Mouse (Mus musculus) heart, embryonic 15.5 days (tissue): Measurements from ENCODE around the gene Dpp6. TPM values are rescaled to one million over a fixed set of nuclear protein-coding genes. Genes with fewer than 3 reads are reported as not detected.

Experiments
- ATAC-seq: fragments of 200-750 bp; cut with Nextera tagmentation; replicated peaks from 2 replicates; pipeline ENCODE4 v1.8.0; 2017; ENCODE audit warnings: low read depth, moderate TSS enrichment; ENCODE audit not compliant: insufficient number of reproducible peaks, insufficient read depth, low FRiP score
- H3K27ac ChIP-seq: fragments of 300-500 bp; sonication (generic); 2 replicates; pipeline ENCODE4 v1.5.1; 2015; ENCODE audit warnings: mild to moderate bottlenecking, inconsistent platforms
- H3K27me3 ChIP-seq: fragments of 300-500 bp; sonication (generic); 2 replicates; pipeline ENCODE4 v1.6.1; 2015; ENCODE audit warnings: inconsistent platforms
- H3K36me3 ChIP-seq: fragments of 300-500 bp; sonication (generic); 2 replicates; pipeline ENCODE4 v1.6.1; 2015; ENCODE audit warnings: mild to moderate bottlenecking, inconsistent platforms
- H3K4me1 ChIP-seq: fragments of 300-500 bp; sonication (generic); replicated peaks from 2 replicates; pipeline ENCODE4 v1.6.1; 2015; ENCODE audit warnings: inconsistent platforms
- H3K4me2 ChIP-seq: fragments of 300-500 bp; sonication (generic); 2 replicates; pipeline ENCODE4 v1.6.1; 2015; ENCODE audit warnings: inconsistent platforms, mild to moderate bottlenecking, moderate library complexity
- H3K4me3 ChIP-seq: fragments of 300-500 bp; sonication (generic); 2 replicates; pipeline ENCODE4 v1.5.1; 2015; ENCODE audit warnings: mild to moderate bottlenecking, inconsistent platforms
- H3K9ac ChIP-seq: fragments of 300-500 bp; sonication (generic); 2 replicates; pipeline ENCODE4 v1.6.1; 2015; ENCODE audit warnings: mild to moderate bottlenecking, inconsistent platforms
- H3K9me3 ChIP-seq: fragments of 300-500 bp; sonication (generic); replicated peaks from 2 replicates; pipeline ENCODE4 v1.6.1; 2016; ENCODE audit warnings: inconsistent platforms
- WGBS: fragments of 180-500 bp; shearing (Covaris S2); methylation state at CpG from one replicate; pipeline ENCODE4 v1.1.7; 2015; ENCODE audit warnings: mixed read lengths; 5-methylcytosine and 5-hydroxymethylcytosine counted together
- polyA plus RNA-seq: library from polyadenylated mRNA; unstranded; fragments of >200 nt; fragmentation: Nextera tagmentation; extraction: Ambion mirVana; gene quantifications from 2 replicates; pipeline ENCODE4 v1.2.1, GENCODE M21; 2015

Dpp6 gene
- 0.47 and 0.51 TPM in 2 replicates for polyA plus RNA-seq

- Histone ChIP-seq H3K27me3 (peaks cover 27% of the 10 kb centered on the region), H3K27ac (no peak within 1 kb of the TSS), H3K9me3 (no peaks in the 10 kb centered on the region), H3K4me2 (peak within 1 kb of the TSS; percentile 36), H3K4me3 (peak within 1 kb of the TSS; percentile 14; the same call in 1 of the 2 replicates), H3K9ac (no peak within 1 kb of the TSS), H3K4me1 (no peaks in the 10 kb centered on the region), H3K36me3 (no peaks in the 10 kb centered on the region)
- no peak for ATAC-seq
- 4% methylated on average over 48 of the region's 48 CpGs for WGBS
Observed at GRCm38 (mm10) chr5:26816975-26817941, at the start of gene Dpp6. Gene Dpp6 (plus strand): TSS chr5:26817203.

DNA sequence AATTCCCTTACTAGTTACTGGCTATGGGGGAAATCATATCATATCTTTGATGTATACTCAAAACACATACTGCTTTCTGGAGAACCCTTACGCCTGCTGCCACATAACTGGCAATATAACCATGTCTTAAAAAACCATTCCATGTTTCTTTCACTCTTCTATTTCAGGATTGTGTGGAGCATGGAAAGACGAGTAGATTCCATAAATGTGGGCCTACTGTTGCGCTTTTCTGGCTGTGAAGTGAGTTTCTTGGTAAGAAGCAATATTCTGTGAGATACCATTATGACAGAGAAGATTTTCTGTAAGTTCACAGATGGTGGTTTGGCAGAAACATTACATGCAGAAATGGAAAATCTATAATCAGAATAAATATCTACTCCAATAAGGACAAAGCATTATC is 33.0 kb upstream of the Dpp6 start:
- Histone ChIP-seq H3K27me3 (no peaks in the 10 kb centered on the region), H3K4me3 (no peak overlapping the region), H3K4me2 (no peak overlapping the region), H3K9me3 (no peaks in the 10 kb centered on the region), H3K4me1 (no peaks in the 10 kb centered on the region), H3K27ac (no peak overlapping the region), H3K36me3 (no peaks in the 10 kb centered on the region), H3K9ac (no peak overlapping the region)
- no peak for ATAC-seq
- 60% methylated on average over 3 of the region's 3 CpGs for WGBS

- no peak overlapping the region for H3K4me2 ChIP-seq
- no peaks in the 10 kb centered on the region for H3K4me1 ChIP-seq
- H3K27me3 ChIP-seq = no peaks in the 10 kb centered on the region
- H3K27ac ChIP-seq = no peak overlapping the region
- WGBS = 87% methylated on average over 2 of the region's 2 CpGs
- no peak overlapping the region for H3K4me3 ChIP-seq
- H3K9me3 ChIP-seq = no peaks in the 10 kb centered on the region
- H3K36me3 ChIP-seq = no peaks in the 10 kb centered on the region
- no peak overlapping the region for H3K9ac ChIP-seq
- no peak for ATAC-seq
Observed at GRCm38 (mm10) chr5:26795524-26795923, 21.5 kb upstream of the Dpp6 start.

- H3K27me3 ChIP-seq = no peaks in the 10 kb centered on the region
- WGBS = 75% methylated on average over 1 of the region's 1 CpGs
- H3K9ac ChIP-seq = no peak overlapping the region
- no peak overlapping the region for H3K27ac ChIP-seq
- no peaks in the 10 kb centered on the region for H3K9me3 ChIP-seq
- no peaks in the 10 kb centered on the region for H3K36me3 ChIP-seq
- no peak overlapping the region for H3K4me2 ChIP-seq
- ATAC-seq = no peak
- H3K4me1 ChIP-seq = no peaks in the 10 kb centered on the region
- no peak overlapping the region for H3K4me3 ChIP-seq
Observed at GRCm38 (mm10) chr5:26835972-26836371, 19.0 kb downstream of the Dpp6 start.

GRCm38 (mm10) chr5:26841151-26841550 is 24.1 kb downstream of the Dpp6 start:
- Histone ChIP-seq H3K4me3 (no peak overlapping the region), H3K27ac (no peak overlapping the region), H3K27me3 (no peaks in the 10 kb centered on the region), H3K9me3 (no peaks in the 10 kb centered on the region), H3K36me3 (no peaks in the 10 kb centered on the region), H3K4me1 (no peaks in the 10 kb centered on the region), H3K9ac (no peak overlapping the region), H3K4me2 (no peak overlapping the region)
- WGBS = 31% methylated on average over 4 of the region's 4 CpGs
- ATAC-seq = no peak

DNA sequence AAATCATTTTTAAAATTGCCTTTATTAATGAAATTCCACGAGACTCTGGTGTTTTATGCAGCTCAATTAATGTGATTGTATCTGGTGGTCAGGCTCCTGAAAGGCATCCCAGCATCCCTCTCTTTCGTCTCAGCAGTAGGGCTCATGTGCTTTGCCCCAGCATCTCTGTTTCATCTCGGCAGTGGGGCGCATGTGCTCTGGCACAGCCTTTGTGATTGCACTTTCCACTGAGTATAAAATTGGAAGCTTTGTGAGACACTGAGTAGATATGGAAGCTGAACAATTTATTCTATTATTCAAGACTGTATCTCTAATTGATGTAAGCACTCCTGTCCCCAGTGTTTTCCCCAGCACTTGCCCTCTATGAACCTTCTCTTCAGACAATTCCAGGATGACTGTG is 37.7 kb downstream of the Dpp6 start:
- Histone ChIP-seq H3K27me3 (no peaks in the 10 kb centered on the region), H3K4me2 (no peak overlapping the region), H3K27ac (no peak overlapping the region), H3K9me3 (no peaks in the 10 kb centered on the region), H3K4me3 (no peak overlapping the region), H3K36me3 (no peaks in the 10 kb centered on the region), H3K4me1 (no peaks in the 10 kb centered on the region), H3K9ac (no peak overlapping the region)
- 70% methylated on average over 4 of the region's 4 CpGs for WGBS
- ATAC-seq = no peak

GRCm38 (mm10) chr5:26875449-26875848 is 58.4 kb downstream of the Dpp6 start:
- Histone ChIP-seq H3K4me2 (no peak overlapping the region), H3K27ac (no peak overlapping the region), H3K4me1 (no peaks in the 10 kb centered on the region), H3K36me3 (no peaks in the 10 kb centered on the region), H3K27me3 (no peaks in the 10 kb centered on the region), H3K9ac (no peak overlapping the region), H3K9me3 (no peaks in the 10 kb centered on the region), H3K4me3 (no peak overlapping the region)
- no peak for ATAC-seq

DNA sequence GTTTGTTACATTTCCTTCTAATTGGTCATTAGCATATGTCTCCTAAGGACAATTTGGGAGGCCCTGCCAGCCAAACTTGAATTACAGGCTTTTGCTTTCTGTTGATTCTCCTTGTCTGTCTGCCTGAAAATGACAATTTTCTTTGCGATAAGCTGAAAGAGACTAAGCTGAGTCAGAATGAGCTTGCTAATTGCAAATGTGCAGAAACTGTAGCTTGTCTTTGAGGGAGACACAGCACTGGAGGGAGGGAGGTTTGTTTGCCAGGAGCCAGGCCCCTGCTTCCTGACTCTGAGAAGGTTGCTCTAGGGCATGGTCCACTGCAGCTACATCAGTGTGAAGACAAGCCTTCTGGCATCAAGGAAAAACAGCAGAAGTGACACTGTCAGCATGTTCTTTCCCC is 70.5 kb downstream of the Dpp6 start:
- Histone ChIP-seq H3K27me3 (no peaks in the 10 kb centered on the region), H3K36me3 (no peaks in the 10 kb centered on the region), H3K4me2 (no peak overlapping the region), H3K9me3 (no peaks in the 10 kb centered on the region), H3K27ac (no peak overlapping the region), H3K9ac (no peak overlapping the region), H3K4me1 (no peaks in the 10 kb centered on the region), H3K4me3 (no peak overlapping the region)
- 79% methylated on average over 1 of the region's 1 CpGs for WGBS
- no peak for ATAC-seq

DNA sequence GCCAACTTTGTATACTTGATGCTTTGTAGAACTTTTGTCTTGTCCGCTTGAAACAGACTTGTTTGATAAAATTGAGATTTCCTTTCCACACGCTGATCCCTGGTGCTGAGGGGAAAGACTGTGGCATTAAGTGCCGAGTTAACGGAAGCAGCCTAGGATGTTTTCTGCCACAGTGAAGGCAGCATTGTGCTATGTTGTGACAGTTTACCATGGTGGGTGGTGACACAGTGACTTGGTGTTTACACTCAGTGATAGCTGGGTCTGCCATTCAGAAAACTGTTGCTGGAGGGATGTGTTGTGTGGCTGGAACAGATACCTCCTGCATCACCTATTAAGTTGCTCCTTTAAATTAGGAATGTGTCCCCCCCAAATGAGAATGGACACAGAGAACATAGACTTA is 71.1 kb downstream of the Dpp6 start:
- WGBS = 73% methylated on average over 4 of the region's 4 CpGs
- Histone ChIP-seq H3K4me2 (no peak overlapping the region), H3K27me3 (no peaks in the 10 kb centered on the region), H3K9me3 (no peaks in the 10 kb centered on the region), H3K36me3 (no peaks in the 10 kb centered on the region), H3K4me1 (no peaks in the 10 kb centered on the region), H3K4me3 (no peak overlapping the region), H3K9ac (no peak overlapping the region), H3K27ac (no peak overlapping the region)
- no peak for ATAC-seq

DNA sequence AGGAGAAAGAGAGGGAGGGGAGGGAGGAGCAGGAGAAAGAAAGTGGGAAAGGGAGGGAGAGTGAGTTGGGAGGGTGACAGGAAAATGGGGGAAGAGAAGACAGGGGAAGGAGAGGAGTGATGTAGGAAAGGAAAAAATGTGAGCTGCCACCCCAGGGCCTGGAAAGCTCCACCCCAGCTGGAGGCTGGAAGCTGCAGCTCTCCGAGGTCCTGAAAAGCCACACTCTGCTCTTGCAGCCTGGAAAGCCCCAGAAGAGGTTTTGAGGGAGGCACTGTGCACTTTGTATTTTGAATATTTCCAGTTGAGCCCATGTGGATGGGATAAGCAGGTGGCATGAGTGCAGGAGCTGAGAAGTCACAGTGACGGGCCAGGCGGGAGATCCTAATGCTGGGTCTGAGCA is 77.3 kb downstream of the Dpp6 start:
- no peaks in the 10 kb centered on the region for H3K4me1 ChIP-seq
- H3K4me3 ChIP-seq = no peak overlapping the region
- no peaks in the 10 kb centered on the region for H3K27me3 ChIP-seq
- no peak overlapping the region for H3K4me2 ChIP-seq
- H3K9ac ChIP-seq = no peak overlapping the region
- 3% methylated on average over 3 of the region's 3 CpGs for WGBS
- H3K27ac ChIP-seq = no peak overlapping the region
- H3K9me3 ChIP-seq = no peaks in the 10 kb centered on the region
- ATAC-seq = no peak
- no peaks in the 10 kb centered on the region for H3K36me3 ChIP-seq

DNA sequence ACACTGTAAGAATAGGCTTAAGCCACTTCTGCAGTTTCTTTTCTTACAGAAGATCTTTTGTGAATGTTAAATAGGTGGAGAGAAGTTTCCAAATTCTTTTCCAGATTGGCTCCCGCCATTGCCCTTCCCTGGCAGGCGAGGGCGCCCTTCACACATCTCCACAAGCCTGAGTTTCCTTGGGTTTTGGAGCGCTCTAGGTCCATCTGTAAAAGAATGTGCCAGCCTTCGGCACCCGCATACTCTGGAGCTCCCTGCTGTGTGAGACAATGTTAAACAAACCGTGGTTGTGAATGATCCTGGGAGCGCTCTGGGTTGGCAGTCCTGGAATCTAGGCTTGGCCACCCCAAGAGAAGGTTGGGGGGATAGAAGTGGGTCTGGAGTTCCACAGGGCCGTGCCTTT is 86.8 kb downstream of the Dpp6 start:
- Histone ChIP-seq H3K4me2 (peak overlapping the region; percentile 68), H3K4me3 (peak overlapping the region; percentile 36; the same call in 1 of the 2 replicates), H3K36me3 (no peaks in the 10 kb centered on the region), H3K9me3 (no peaks in the 10 kb centered on the region), H3K27ac (no peak overlapping the region), H3K27me3 (peaks cover 27% of the 10 kb centered on the region), H3K9ac (no peak overlapping the region), H3K4me1 (peaks cover 13% of the 10 kb centered on the region)
- ATAC-seq = no peak
- 6% methylated on average over 9 of the region's 9 CpGs for WGBS
